Mouse (Mus musculus) megakaryocyte, embryonic 14.5 days (primary cell): ENCODE results near the gene Pno1.

Experiments used
- FLI1 ChIP-seq: IDR thresholded peaks from 2 replicates; pipeline ENCODE4 v1.6.1; 2012; ENCODE audit warnings: low read length, inconsistent platforms, mixed read lengths
- GATA1 ChIP-seq: IDR thresholded peaks from 3 replicates; pipeline ENCODE4 v1.6.1; 2012; ENCODE audit warnings: mixed read lengths, low read length, inconsistent platforms, borderline replicate concordance

DNA sequence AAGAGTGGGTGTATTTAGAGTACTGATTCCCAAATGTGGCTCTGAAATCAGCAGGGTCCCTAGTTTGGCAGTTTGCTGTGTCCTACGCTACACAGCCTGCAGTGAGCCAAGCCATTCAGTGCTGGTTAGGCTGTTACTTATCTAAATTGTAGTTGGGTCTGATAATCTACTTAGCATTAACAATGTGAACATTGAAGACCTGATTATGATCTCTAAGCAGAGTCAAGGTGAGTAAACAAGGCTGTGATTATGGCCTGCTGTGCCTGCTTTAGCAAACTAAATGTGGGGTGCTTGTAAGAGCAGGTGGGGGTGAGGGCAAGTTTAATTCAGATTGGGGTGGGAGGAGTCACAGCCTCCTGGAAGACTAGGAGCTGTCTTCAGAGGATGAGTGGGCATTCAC is 47.4 kb downstream of the Pno1 start:
- TF ChIP-seq GATA1 (no peak), FLI1 (no peak)
